Mouse (Mus musculus): ENCODE results near the gene Rgs17. TPM values are rescaled to one million over a fixed set of nuclear protein-coding genes. Genes with fewer than 3 reads are reported as not detected.
"Not testable (repeated sequence)": the region's sequence is repeated elsewhere in the genome, so short reads cannot be mapped to it uniquely, and the experiment has no call there.

Rgs17 gene
- 0.93 and 1.2 TPM in 2 replicates for polyA plus RNA-seq (2016; fragmentation: Nextera tagmentation; extraction: Ambion mirVana)

GRCm38 (mm10) chr10:5922294-5922828, at the start of gene Rgs17:
Gene Rgs17, minus strand, starts transcription at chr10:5922400.
- under 1% methylated on average over 34 of the region's 35 CpGs for WGBS
- Histone ChIP-seq H3K4me1 (peaks cover 10% of the 10 kb centered on the region), H3K4me3 (peak within 1 kb of the TSS; percentile 65), H3K36me3 (no peaks in the 10 kb centered on the region), H3K9ac (peak within 1 kb of the TSS; percentile 60), H3K27me3 (peaks cover 21% of the 10 kb centered on the region), H3K4me2 (replicated peaks) (peak within 1 kb of the TSS; percentile 100), H3K27ac (no peak within 1 kb of the TSS), H3K9me3 (no peaks in the 10 kb centered on the region)
- ATAC-seq (ENCODE audit: insufficient number of reproducible peaks, insufficient read depth, low FRiP score, low TSS enrichment) = peak; percentile 95

- Histone ChIP-seq H3K4me1 (no peaks in the 10 kb centered on the region), H3K4me3 (no peak overlapping the region), H3K27me3 (no peaks in the 10 kb centered on the region), H3K36me3 (no peaks in the 10 kb centered on the region), H3K9ac (no peak overlapping the region), H3K9me3 (no peaks in the 10 kb centered on the region), H3K27ac (no peak overlapping the region), H3K4me2 (replicated peaks) (no peak overlapping the region)
- no peak for ATAC-seq (ENCODE audit: insufficient number of reproducible peaks, insufficient read depth, low FRiP score, low TSS enrichment)
- 92% methylated on average over 2 of the region's 2 CpGs for WGBS
These were observed 45.5 kb upstream of the Rgs17 start for GRCm38 (mm10) chr10:5967655-5968054.

GRCm38 (mm10) chr10:5953787-5954186, 31.6 kb upstream of the Rgs17 start:
- H3K9ac ChIP-seq; H3K4me3 ChIP-seq; H3K4me2 ChIP-seq (replicated peaks); H3K27me3 ChIP-seq; H3K4me1 ChIP-seq; H3K9me3 ChIP-seq; H3K36me3 ChIP-seq; ATAC-seq (ENCODE audit: insufficient number of reproducible peaks, insufficient read depth, low FRiP score, low TSS enrichment); H3K27ac ChIP-seq: not testable (repeated sequence)

- H3K9ac ChIP-seq = no peak overlapping the region
- 67% methylated on average over 5 of the region's 5 CpGs for WGBS
- peaks cover 21% of the 10 kb centered on the region for H3K27me3 ChIP-seq
- no peak overlapping the region for H3K4me3 ChIP-seq
- peaks cover 10% of the 10 kb centered on the region for H3K4me1 ChIP-seq
- no peaks in the 10 kb centered on the region for H3K36me3 ChIP-seq
- no peak overlapping the region for H3K27ac ChIP-seq
- ATAC-seq (ENCODE audit: insufficient number of reproducible peaks, insufficient read depth, low FRiP score, low TSS enrichment) = no peak
- no peak overlapping the region for H3K4me2 ChIP-seq (replicated peaks)
- H3K9me3 ChIP-seq = no peaks in the 10 kb centered on the region
These were observed 2.1 kb upstream of the Rgs17 start for GRCm38 (mm10) chr10:5924261-5924660.

- no peaks in the 10 kb centered on the region for H3K36me3 ChIP-seq
- no peak overlapping the region for H3K27ac ChIP-seq
- WGBS = 12% methylated on average over 9 of the region's 9 CpGs
- ATAC-seq (ENCODE audit: insufficient number of reproducible peaks, insufficient read depth, low FRiP score, low TSS enrichment) = no peak
- H3K4me2 ChIP-seq (replicated peaks) = no peak overlapping the region
- H3K27me3 ChIP-seq = peaks cover 21% of the 10 kb centered on the region
- H3K9ac ChIP-seq = no peak overlapping the region
- H3K4me1 ChIP-seq = peaks cover 10% of the 10 kb centered on the region
- no peaks in the 10 kb centered on the region for H3K9me3 ChIP-seq
- H3K4me3 ChIP-seq = no peak overlapping the region
These were observed 896 bp upstream of the Rgs17 start for GRCm38 (mm10) chr10:5923096-5923495.

GRCm38 (mm10) chr10:5921771-5922170, 429 bp downstream of the Rgs17 start:
- ATAC-seq (ENCODE audit: insufficient number of reproducible peaks, insufficient read depth, low FRiP score, low TSS enrichment) = peak; percentile 50; the same call in 1 of the 2 replicates
- WGBS = under 1% methylated on average over 31 of the region's 31 CpGs

GRCm38 (mm10) chr10:5921031-5921551, 1.1 kb downstream of the Rgs17 start:
- Histone ChIP-seq H3K4me1 (peaks cover 10% of the 10 kb centered on the region), H3K27me3 (peaks cover 21% of the 10 kb centered on the region), H3K27ac (no peak overlapping the region), H3K36me3 (no peaks in the 10 kb centered on the region), H3K9me3 (no peaks in the 10 kb centered on the region), H3K9ac (peak overlapping the region; percentile 60; the same call in 1 of the 2 replicates), H3K4me2 (replicated peaks) (peak overlapping the region; percentile 100), H3K4me3 (peak overlapping the region; percentile 65)
- WGBS = 2% methylated on average over 12 of the region's 12 CpGs
- ATAC-seq (ENCODE audit: insufficient number of reproducible peaks, insufficient read depth, low FRiP score, low TSS enrichment) = no peak

More at GRCm38 (mm10) chr10:5921771-5922170, 429 bp downstream of the Rgs17 start:
- no peaks in the 10 kb centered on the region for H3K36me3 ChIP-seq
- peaks cover 10% of the 10 kb centered on the region for H3K4me1 ChIP-seq
- H3K27me3 ChIP-seq = peaks cover 21% of the 10 kb centered on the region
- no peak overlapping the region for H3K27ac ChIP-seq
- H3K4me2 ChIP-seq (replicated peaks) = peak overlapping the region; percentile 100
- H3K4me3 ChIP-seq = peak overlapping the region; percentile 65
- no peaks in the 10 kb centered on the region for H3K9me3 ChIP-seq
- H3K9ac ChIP-seq = peak overlapping the region; percentile 60

GRCm38 (mm10) chr10:5904399-5904798, 17.8 kb downstream of the Rgs17 start:
- WGBS = 85% methylated on average over 2 of the region's 2 CpGs
- Histone ChIP-seq H3K36me3 (no peaks in the 10 kb centered on the region), H3K9ac (no peak overlapping the region), H3K9me3 (no peaks in the 10 kb centered on the region), H3K27ac (no peak overlapping the region), H3K27me3 (no peaks in the 10 kb centered on the region), H3K4me3 (no peak overlapping the region), H3K4me2 (replicated peaks) (no peak overlapping the region), H3K4me1 (no peaks in the 10 kb centered on the region)
- ATAC-seq (ENCODE audit: insufficient number of reproducible peaks, insufficient read depth, low FRiP score, low TSS enrichment) = no peak

GRCm38 (mm10) chr10:5901777-5902176, 20.4 kb downstream of the Rgs17 start:
- Histone ChIP-seq H3K9ac (no peak overlapping the region), H3K4me3 (no peak overlapping the region), H3K27me3 (no peaks in the 10 kb centered on the region), H3K27ac (no peak overlapping the region), H3K36me3 (no peaks in the 10 kb centered on the region), H3K4me1 (no peaks in the 10 kb centered on the region), H3K9me3 (no peaks in the 10 kb centered on the region), H3K4me2 (replicated peaks) (no peak overlapping the region)
- 86% methylated on average over 4 of the region's 4 CpGs for WGBS
- ATAC-seq (ENCODE audit: insufficient number of reproducible peaks, insufficient read depth, low FRiP score, low TSS enrichment) = no peak

GRCm38 (mm10) chr10:5900731-5901130, 21.5 kb downstream of the Rgs17 start:
- Histone ChIP-seq H3K4me3 (no peak overlapping the region), H3K36me3 (no peaks in the 10 kb centered on the region), H3K9me3 (no peaks in the 10 kb centered on the region), H3K4me2 (replicated peaks) (no peak overlapping the region), H3K9ac (no peak overlapping the region), H3K4me1 (no peaks in the 10 kb centered on the region), H3K27ac (no peak overlapping the region), H3K27me3 (no peaks in the 10 kb centered on the region)
- ATAC-seq (ENCODE audit: insufficient number of reproducible peaks, insufficient read depth, low FRiP score, low TSS enrichment) = no peak
- WGBS = 78% methylated on average over 6 of the region's 6 CpGs

- Histone ChIP-seq H3K4me1 (no peaks in the 10 kb centered on the region), H3K4me2 (replicated peaks) (no peak overlapping the region), H3K9ac (no peak overlapping the region), H3K27me3 (no peaks in the 10 kb centered on the region), H3K36me3 (no peaks in the 10 kb centered on the region), H3K4me3 (no peak overlapping the region), H3K9me3 (no peaks in the 10 kb centered on the region), H3K27ac (no peak overlapping the region)
- no peak for ATAC-seq (ENCODE audit: insufficient number of reproducible peaks, insufficient read depth, low FRiP score, low TSS enrichment)
- WGBS = 79% methylated on average over 3 of the region's 3 CpGs
These were observed 45.1 kb downstream of the Rgs17 start for GRCm38 (mm10) chr10:5877106-5877505.

- WGBS = 40% methylated on average over 4 of the region's 4 CpGs
- no peak for ATAC-seq (ENCODE audit: insufficient number of reproducible peaks, insufficient read depth, low FRiP score, low TSS enrichment)
- no peak overlapping the region for H3K9ac ChIP-seq
These were observed 51.1 kb downstream of the Rgs17 start for GRCm38 (mm10) chr10:5871081-5871480.

More at GRCm38 (mm10) chr10:5871081-5871480, 51.1 kb downstream of the Rgs17 start:
- Histone ChIP-seq H3K27ac (no peak overlapping the region), H3K4me1 (no peaks in the 10 kb centered on the region), H3K4me2 (replicated peaks) (no peak overlapping the region), H3K36me3 (no peaks in the 10 kb centered on the region), H3K27me3 (no peaks in the 10 kb centered on the region), H3K9me3 (no peaks in the 10 kb centered on the region), H3K4me3 (no peak overlapping the region)
